Mouse (Mus musculus) kidney, postnatal 36 days (tissue): ENCODE measurements at regions not wholly inside any gene's neighbourhood (a gene's known extent, or its start where the extent isn't known, plus 50 kb on each side); places are given as distances from the start of the nearest gene placed in this dataset.

Experiments
- DNase-seq, 2 experiments: peaks; one replicate each; pipeline ENCODE4 v3.0.0; 2021 to 2022; ENCODE audit warnings: mixed read lengths in 2 of 2

GRCm38 (mm10) chr1:92386752-92387151, 86.9 kb downstream of the Ndufa10 start:
- no peak for DNase-seq

GRCm38 (mm10) chr1:92384945-92385344, 88.7 kb downstream of the Ndufa10 start:
- DNase-seq: no peak

DNA sequence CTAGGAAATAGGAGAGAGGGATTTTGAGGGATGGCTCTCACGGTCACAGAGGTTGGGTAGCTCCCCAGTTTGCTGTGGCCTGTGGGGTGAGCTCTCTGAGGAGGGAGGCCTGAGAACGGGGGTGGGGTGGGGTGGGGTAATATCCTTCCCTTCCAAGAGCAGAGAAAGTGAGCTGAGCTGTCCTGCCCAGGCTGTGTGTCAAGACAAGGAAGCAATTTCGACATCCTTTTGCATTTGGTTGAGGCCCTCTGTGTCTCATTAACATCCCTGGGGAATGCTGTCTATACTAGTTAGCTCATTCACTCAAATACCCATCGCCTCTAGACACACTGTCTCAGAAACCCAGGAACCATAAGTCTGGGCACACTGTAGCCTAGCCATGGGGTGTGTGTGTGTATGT, 89.9 kb downstream of the Ndufa10 start:
- no peak for DNase-seq

DNA sequence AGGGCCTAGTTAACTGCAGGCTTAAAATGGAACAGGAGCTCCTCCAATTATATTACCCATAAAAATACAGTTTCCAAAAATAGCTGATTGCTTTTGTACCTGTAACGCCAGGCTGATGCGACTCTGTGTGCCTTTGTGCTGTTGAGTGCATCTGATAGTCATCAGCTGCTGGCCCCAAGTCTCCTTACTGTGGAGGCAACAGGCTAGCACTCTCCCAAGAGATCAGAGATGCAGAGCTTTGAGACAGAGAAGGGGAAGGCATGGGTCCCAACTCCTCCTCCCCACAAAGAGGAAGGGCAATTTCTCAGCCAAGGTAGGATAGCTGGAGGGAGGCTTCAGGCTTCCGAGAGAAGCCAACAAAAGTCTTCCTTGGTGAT, 94.2 kb downstream of the Ndufa10 start:
- no peak for DNase-seq

DNA sequence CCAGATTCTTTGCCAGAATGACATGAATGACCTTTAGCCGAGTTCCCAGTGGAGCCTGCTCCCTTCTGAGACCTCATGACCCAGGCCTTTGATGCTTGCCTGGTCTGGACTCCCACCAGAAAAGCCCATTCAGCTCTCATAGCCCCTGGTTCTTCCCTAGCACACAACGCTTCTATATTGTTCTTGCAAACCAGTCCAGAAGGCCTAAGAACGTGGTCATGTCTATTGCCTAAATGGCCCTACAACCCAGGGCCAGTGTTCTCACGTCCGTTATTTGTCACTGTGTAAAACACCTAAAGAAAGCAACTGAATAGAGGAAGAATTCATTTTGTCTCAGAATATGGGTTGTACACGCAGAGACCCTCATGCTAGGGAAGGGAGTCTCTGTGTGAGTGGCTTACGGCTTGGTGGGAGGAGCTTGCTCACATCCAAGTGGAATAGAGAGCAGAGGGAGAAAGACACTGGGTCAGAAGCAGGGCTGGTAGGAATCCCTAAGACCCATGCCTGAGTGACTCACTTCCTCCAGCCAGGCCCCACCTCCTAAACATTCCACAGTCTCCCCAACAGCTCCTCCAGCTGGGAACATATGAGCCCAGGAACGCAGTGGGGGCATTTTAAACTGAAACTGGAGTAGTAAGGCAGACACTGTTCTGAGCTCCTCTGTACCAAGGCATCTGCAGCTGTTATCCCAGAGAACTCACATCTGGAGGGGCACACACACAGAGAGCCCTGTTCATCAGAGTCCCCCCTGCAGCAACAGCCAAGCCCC, 94.7 kb downstream of the Ndufa10 start:
- DNase-seq: peak; percentile 9 to 21

GRCm38 (mm10) chr1:92376456-92376855, 97.2 kb downstream of the Ndufa10 start:
- DNase-seq: peak in 1 of 2 experiments; percentile 28

GRCm38 (mm10) chr1:92372222-92372990, 101.3 kb downstream of the Ndufa10 start:
- no peak for DNase-seq

GRCm38 (mm10) chr1:92371357-92371981, 102.2 kb downstream of the Ndufa10 start:
- peak in 1 of 2 experiments; percentile 14 for DNase-seq

DNA sequence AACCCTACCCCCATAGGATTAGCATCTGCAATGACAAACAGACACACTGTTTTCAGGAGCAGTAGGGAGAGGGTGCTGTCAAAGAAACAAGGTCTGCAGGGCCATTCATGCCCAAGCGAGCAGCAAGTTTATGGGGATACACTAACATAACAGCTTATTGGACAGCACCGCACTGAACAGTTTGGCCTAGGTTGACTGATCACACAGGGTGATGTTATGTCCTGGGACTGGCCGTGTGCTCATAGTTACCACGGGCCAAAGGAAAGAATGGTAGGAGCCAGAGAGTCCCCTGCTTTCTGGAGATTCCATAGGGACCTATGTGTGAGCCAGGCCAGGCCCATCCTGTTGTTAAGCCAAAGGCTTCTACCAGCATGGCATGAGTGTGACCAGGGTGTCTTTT, 102.8 kb downstream of the Ndufa10 start:
- no peak for DNase-seq

- no peak for DNase-seq
Observed at GRCm38 (mm10) chr1:92369972-92370371, 103.7 kb downstream of the Ndufa10 start.

GRCm38 (mm10) chr1:92366249-92366648, 107.4 kb downstream of the Ndufa10 start:
- no peak for DNase-seq

DNA sequence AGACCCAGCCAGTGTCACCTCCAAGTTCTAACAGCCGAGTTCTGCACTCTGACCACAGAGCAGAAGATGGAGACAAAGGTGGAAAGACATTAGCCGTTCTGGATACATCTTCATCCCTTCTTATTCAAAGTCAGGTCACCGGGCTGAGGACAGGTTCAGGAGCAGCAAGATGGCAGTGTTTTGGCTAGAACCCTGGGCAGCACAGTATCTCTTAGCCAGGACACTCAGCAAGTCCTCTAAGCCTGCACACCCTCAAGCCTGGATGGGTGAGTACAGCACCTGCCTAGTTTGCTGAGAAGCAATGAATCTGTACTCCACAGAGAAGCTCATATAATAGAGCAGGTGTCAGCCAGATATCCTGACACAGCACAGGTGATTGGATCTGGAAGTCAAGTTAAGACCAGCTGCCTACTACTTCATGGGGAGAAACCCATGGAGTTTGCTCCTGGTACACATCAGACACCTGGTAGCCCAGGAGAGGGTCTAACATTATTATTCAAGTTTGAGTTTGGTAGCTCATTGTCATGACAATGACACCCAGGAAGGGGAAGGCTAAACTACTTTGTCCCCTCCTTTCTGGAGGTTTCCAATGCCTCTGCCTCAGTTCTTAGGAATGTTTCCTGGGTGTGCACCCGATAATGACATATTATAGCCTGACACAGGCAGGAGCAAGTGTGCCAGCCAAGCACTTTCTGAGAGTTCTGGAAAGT, 108.1 kb downstream of the Ndufa10 start:
- DNase-seq: no peak

DNA sequence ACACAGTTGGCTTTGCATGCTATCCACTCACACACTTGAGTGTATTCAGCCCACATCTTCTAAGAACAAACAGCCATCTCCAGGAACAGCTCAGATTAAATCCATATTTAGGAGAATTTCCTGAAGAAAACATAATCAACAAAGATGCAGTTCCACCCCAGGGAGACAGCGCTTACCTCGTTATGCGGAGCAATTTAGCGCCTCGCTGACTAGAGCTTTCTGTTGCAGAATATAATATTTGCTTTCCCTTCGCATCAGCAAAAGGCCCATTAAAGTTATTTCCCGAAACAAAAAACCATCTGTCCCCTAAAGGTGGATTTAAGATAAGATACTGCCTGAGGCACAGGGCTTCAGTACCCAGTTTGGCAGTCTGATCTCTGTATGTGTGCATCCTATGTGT, 112.0 kb downstream of the Ndufa10 start:
- no peak for DNase-seq

DNA sequence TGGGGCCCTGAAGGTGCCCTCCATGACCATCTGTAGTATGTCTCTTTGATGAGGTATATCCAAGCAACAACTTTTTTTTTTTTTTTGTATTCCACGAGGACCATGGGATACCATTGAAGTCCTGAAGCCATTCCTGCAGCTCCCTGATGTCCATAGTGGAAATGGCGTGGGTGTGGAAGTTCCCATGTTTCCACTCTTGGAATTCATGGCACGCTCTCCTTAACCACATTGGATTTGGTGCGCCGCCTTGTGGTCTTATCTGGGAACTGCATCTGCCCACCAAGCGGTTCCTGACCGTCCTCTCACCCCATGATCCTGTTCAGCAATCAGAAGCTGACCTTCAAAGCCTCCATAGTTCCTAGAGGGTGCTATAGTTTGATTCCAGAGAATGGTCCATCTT, 113.4 kb downstream of the Ndufa10 start:
- DNase-seq: peak; percentile 38 to 82

- DNase-seq: no peak
Observed at GRCm38 (mm10) chr1:92359473-92359872, 114.2 kb downstream of the Ndufa10 start.

DNA sequence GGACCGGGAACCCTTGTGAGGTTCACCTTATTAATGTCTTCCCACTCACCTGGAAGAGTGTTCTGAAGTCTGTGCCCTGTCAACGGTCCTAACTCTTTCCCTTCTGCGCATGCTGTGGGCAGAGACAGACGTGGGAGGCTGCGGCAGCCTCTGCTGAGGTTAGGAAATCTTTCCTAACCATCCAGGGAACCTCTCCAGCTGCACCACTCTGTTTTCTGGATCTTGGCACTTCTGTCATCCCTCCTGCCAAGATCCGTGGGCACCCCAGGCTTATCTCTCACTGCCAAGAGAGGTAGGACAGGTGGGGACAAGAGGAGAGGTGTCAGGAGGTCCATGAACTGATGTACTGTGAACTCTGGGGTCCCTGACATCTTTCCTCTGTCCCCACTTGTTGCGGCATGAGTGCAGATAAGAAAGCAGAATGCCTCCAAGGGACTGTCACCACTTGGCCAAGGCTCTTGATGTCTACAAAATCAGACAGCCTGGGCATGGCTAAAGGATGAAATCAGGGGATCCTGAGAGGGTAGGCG, 114.8 kb downstream of the Ndufa10 start:
- no peak for DNase-seq

DNA sequence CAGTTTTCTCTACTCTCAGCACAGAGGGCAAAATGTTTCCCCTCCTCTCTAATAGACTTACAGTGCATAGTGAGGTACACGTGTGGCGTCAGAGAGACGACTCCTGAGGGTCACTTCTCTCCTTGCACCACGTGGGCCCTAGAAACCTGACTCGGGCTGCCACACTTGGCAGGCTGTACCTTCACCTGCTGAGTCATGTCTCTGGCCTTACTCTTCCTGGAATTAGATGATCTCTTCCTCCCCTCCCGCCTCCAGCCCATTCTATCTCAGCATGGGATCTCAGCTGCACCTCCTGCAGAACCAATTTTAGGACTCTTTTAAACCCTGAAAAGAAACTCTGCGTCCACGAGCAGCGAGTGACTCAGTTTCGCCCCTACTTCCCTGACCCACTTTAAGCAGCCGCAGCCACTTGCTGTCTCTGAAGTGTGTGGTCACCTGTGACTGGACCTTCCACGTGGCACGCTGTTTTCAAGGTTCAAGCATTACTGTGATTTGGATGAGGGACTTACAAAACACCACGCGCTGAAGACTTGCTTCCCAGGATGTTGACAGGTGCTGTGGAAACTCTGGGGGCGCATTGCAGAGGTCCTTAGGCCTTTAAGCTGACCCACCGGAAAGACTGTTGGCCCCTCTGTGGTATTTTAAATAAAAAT, 125.2 kb downstream of the Ndufa10 start:
- DNase-seq: peak; percentile 6 to 25

DNA sequence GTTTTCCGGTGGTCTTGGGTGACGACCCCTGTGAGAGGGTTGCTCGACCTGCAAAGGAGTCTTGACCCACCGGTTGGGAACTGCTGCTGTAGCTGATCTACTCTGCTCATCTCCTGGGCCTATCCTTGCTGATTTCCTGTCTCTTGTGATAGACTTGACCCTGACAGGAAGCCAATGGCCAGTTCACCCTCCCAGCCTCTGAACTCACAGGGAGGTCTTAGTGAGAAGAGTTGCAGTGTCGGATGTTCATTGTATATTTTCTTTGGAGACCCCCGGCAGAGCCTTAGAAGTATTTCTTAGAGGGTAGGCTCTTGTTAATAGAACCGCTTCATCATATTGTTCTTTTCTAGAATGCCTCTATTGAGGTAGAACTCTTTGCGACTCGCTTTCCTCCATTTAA, 126.0 kb downstream of the Ndufa10 start:
- no peak for DNase-seq

- DNase-seq: no peak
Observed at GRCm38 (mm10) chr1:92343768-92344167, 129.9 kb downstream of the Ndufa10 start.

DNA sequence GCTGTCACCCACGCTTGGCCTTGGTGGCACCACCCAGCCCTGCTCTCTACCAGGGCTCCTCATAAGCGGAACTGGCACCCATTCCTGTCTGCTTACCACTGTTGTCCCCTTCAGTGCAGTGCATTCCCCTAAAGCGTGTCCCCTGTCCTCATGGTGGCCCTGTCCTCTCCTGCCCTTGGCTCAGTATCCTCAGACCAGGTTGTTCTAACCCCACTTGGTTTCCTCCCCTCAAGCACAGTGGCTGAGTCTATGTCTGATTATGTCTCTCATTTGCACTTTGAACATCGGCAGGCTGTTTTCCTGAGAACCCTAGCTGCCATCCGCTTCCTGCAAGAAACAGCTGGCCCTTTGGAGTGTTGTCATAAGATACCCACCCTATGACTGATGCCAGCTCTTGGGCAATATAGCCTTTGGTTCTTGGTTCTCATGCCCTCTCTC, 130.5 kb downstream of the Ndufa10 start:
- DNase-seq: no peak

GRCm38 (mm10) chr1:92341846-92342540, 131.7 kb downstream of the Ndufa10 start:
- DNase-seq: peak in 1 of 2 experiments; percentile 42

GRCm38 (mm10) chr1:92340644-92341043, 133.0 kb downstream of the Ndufa10 start:
- DNase-seq: no peak
